Mouse (Mus musculus): ENCODE results near the gene Med17. TPM values are rescaled to one million over a fixed set of nuclear protein-coding genes. Genes with fewer than 3 reads are reported as not detected.
"Not testable (repeated sequence)": the region's sequence is repeated elsewhere in the genome, so short reads cannot be mapped to it uniquely, and the experiment has no call there.

The Med17 gene
- polyA plus RNA-seq, 1 experiment from 2014 or later = 26.6 TPM

DNA sequence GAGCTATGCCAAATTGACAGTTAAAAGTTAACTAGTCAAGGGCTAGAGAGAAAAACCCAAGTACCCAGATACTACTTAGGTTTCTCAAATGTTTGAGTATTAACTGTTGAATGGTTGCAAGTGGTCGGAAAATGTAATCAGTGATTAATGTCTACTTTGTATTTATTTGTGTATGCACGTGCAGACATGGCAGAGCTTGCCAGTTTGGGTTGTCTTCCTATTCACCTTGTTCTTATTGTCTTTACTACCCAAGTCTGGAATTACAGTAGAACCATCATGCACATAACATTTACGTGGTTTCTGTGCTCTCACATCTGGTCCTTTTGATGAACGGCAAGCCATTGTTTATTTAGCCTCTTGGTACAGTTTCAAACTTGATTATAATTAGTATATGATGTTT is 29.7 kb upstream of the Med17 start:
- H3K4me3 ChIP-seq (ENCODE audit: low read length) = no peak overlapping the region
- no peak overlapping the region for H3K9ac ChIP-seq (ENCODE audit: low read depth, low read length)
- ATAC-seq = no peak
- H3K4me1 ChIP-seq (ENCODE audit: control insufficient read depth, insufficient read depth, low read length) = peaks cover 21% of the 10 kb centered on the region
- WGBS = 50% methylated on average over 4 of the region's 4 CpGs
- H3K27ac ChIP-seq (ENCODE audit: low read length) = no peak overlapping the region
- peak overlapping the region; percentile 23; the same call in 1 of the 2 replicates for H3K4me2 ChIP-seq (ENCODE audit: low read depth, low read length)
- H3K9me3 ChIP-seq (ENCODE audit: control insufficient read depth, low read length) = no peaks in the 10 kb centered on the region
- H3K27me3 ChIP-seq (replicated peaks; ENCODE audit: control insufficient read depth, insufficient read depth, low read length) = no peaks in the 10 kb centered on the region
- H3K36me3 ChIP-seq (ENCODE audit: control insufficient read depth, insufficient read depth, low read length) = peaks cover 13% of the 10 kb centered on the region; the same call in 1 of the 2 replicates

DNA sequence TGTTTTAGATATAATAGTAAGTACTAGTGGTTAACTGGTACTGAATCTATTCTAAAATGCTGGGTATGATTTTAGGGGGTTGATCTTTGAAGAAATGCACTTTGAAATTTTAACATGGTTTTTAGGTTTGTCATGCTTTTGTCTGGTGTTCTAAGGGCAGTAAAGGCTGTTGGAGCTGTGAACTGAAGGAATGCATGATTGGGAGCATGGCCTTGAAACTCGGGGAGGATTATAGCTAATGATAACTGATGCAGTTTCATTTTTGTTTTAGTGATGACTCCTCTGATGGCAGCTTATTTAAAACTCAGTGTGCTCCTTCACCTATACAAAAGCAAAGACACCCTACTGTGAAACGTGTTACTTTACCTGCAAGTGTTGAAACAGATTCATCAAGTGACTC is 28.5 kb upstream of the Med17 start:
- Histone ChIP-seq H3K4me3 (ENCODE audit: low read length) (no peak overlapping the region), H3K27me3 (replicated peaks; ENCODE audit: control insufficient read depth, insufficient read depth, low read length) (no peaks in the 10 kb centered on the region), H3K9me3 (ENCODE audit: control insufficient read depth, low read length) (no peaks in the 10 kb centered on the region), H3K4me2 (ENCODE audit: low read depth, low read length) (peak overlapping the region; percentile 16; the same call in 1 of the 2 replicates), H3K4me1 (ENCODE audit: control insufficient read depth, insufficient read depth, low read length) (peaks cover 21% of the 10 kb centered on the region), H3K36me3 (ENCODE audit: control insufficient read depth, insufficient read depth, low read length) (peaks cover 8% of the 10 kb centered on the region; the same call in 1 of the 2 replicates), H3K9ac (ENCODE audit: low read depth, low read length) (no peak overlapping the region), H3K27ac (ENCODE audit: low read length) (no peak overlapping the region)
- ATAC-seq = no peak
- 51% methylated on average over 2 of the region's 2 CpGs for WGBS

DNA sequence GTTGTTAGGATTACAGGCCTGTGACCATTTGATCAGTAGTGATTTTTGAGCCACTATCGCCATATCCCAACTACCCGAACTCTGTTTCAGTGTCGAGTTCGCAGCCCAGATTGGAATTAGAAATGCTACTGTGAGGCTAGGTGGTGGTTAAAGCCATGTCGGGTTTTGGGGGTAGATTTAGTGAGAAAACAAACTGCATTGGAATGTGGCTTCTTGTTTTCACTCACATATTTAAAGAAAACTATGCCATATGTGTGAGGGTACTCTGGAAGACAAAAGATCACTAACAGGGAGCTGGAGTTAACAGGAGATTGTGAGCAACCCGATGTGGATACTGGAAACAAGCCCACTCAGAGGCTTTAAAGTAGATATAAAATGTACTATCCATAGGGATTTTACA is 27.5 kb upstream of the Med17 start:
- WGBS = 5% methylated on average over 6 of the region's 6 CpGs
- Histone ChIP-seq H3K4me3 (ENCODE audit: low read length) (peak overlapping the region; percentile 89), H3K4me1 (ENCODE audit: control insufficient read depth, insufficient read depth, low read length) (peaks cover 21% of the 10 kb centered on the region), H3K9me3 (ENCODE audit: control insufficient read depth, low read length) (no peaks in the 10 kb centered on the region), H3K27me3 (replicated peaks; ENCODE audit: control insufficient read depth, insufficient read depth, low read length) (no peaks in the 10 kb centered on the region), H3K36me3 (ENCODE audit: control insufficient read depth, insufficient read depth, low read length) (0 out of 2 replicates have a peak, but pooled peaks cover 5% of the 10 kb centered on the region), H3K4me2 (ENCODE audit: low read depth, low read length) (peak overlapping the region; percentile 80), H3K9ac (ENCODE audit: low read depth, low read length) (peak overlapping the region; percentile 97), H3K27ac (ENCODE audit: low read length) (no peak overlapping the region; the same call in 1 of the 2 replicates)
- ATAC-seq = no peak

DNA sequence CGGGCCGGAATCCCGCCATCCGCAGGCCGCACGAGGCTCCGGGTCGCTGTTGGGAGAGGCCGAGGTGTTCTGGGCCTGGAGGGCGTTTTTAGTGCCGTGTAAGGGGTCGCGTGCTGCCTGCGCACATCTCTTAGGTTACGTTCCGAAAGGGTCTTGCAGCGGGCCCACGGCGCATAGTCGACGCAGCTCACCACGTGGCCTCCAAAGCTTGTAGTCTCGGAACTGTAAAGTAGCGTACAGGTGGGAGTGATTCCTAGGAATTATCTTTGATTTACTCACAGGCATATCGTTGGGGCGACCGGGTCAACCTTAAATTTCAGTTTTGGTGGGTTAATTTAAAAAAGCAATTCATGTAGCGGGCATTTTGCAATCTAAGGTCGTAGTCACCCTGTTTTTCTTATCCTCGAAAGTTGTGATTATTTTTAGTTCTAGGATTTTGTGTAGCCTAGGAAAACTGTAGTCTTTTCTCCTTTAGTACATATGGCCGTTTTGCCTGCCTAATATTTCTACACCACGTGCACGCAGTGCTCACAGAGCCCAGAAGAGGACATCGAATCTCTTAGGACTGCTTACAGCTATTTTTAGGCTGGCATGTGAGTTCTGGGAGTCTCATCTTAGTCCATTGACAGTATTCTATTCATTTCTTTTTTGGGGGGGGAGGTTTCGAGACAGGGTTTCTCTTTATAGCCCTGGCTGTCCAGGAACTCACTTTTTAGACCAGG is 26.8 kb upstream of the Med17 start, which contains the start of gene 4931406C07Rik:
4931406C07Rik (minus strand) TSS at position 51 of the 722 bp plus-strand sequence.
- under 1% methylated on average over 35 of the region's 35 CpGs for WGBS
- Histone ChIP-seq H3K4me2 (ENCODE audit: low read depth, low read length) (peak within 1 kb of the TSS; percentile 80), H3K4me3 (ENCODE audit: low read length) (peak within 1 kb of the TSS; percentile 89), H3K4me1 (ENCODE audit: control insufficient read depth, insufficient read depth, low read length) (peaks cover 23% of the 10 kb centered on the region), H3K9me3 (ENCODE audit: control insufficient read depth, low read length) (no peaks in the 10 kb centered on the region), H3K9ac (ENCODE audit: low read depth, low read length) (peak within 1 kb of the TSS; percentile 97), H3K36me3 (ENCODE audit: control insufficient read depth, insufficient read depth, low read length) (0 out of 2 replicates have a peak, but pooled peaks cover 5% of the 10 kb centered on the region), H3K27me3 (replicated peaks; ENCODE audit: control insufficient read depth, insufficient read depth, low read length) (no peaks in the 10 kb centered on the region), H3K27ac (ENCODE audit: low read length) (peak within 1 kb of the TSS; percentile 96)
- ATAC-seq = peak; percentile 62

DNA sequence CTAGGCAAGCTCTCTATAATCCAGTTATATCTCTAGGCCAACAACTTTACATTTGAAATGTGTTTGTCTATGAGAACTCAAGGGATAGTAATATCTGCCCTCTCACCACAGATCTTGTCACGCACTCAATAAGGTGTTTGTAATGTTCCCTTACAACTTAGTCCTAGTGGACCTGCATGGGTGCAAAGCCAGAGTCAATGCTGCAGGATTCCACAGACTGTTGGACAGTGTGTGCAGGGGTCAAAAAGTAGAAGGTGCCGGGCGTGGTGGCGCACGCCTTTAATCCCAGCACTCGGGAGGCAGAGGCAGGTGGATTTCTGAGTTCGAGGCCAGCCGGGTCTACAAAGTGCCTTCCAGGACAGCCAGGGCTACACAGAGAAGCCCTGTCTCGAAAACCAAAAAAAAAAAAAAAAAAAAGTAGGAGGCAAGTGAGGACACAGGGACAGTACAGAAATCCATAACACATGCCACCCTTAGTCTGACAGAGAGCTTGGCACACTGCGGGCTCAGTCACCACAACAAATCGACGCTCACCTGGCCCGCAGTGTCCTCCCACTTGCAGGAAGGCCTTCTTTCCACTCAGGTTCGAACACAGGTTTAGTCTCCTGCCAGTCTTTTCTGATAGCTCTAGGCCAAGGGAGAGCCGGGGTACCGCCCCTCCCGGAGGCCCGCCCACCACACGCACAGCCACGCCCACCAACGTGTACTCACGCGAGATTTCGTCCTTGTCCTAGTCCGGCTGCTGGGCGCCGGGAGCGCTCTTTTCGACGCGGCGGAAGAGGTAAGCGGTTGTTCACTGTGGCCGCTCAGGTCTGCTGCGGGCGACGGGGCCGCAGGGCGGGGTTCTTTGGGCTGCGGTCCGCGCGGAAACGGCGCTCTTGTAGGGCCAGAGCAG is 26.0 kb upstream of the Med17 start, which contains the start of gene Taf1d:
Taf1d (plus strand) TSS at position 712 of the 895 bp plus-strand sequence.
- Histone ChIP-seq H3K4me1 (ENCODE audit: control insufficient read depth, insufficient read depth, low read length) (peaks cover 27% of the 10 kb centered on the region), H3K4me2 (ENCODE audit: low read depth, low read length) (peak within 1 kb of the TSS; percentile 80), H3K9ac (ENCODE audit: low read depth, low read length) (peak within 1 kb of the TSS; percentile 97), H3K27ac (ENCODE audit: low read length) (peak within 1 kb of the TSS; percentile 96), H3K9me3 (ENCODE audit: control insufficient read depth, low read length) (no peaks in the 10 kb centered on the region), H3K4me3 (ENCODE audit: low read length) (peak within 1 kb of the TSS; percentile 89), H3K36me3 (ENCODE audit: control insufficient read depth, insufficient read depth, low read length) (0 out of 2 replicates have a peak, but pooled peaks cover 5% of the 10 kb centered on the region), H3K27me3 (replicated peaks; ENCODE audit: control insufficient read depth, insufficient read depth, low read length) (no peaks in the 10 kb centered on the region)
- ATAC-seq = peak; percentile 94
- WGBS = 12% methylated on average over 45 of the region's 45 CpGs

DNA sequence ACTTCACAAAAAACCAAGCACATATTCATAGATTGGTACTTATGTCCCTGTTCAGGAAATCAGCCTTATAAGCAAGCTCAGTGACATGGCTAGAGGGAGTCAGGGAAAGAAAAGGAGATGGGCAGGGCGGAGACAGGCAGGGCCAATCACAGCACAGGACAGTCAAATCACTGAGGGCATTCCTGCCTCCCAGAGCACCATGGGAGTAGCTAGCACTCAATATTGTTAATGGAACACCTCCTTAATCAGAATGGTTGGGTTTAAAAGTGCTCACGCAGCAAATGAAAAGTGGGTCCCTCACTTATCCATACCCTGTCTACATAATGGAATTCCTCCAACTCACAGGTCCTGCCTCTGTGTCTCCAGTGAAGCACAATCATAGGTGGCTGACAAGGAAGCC is 23.1 kb upstream of the Med17 start:
- no peaks in the 10 kb centered on the region for H3K27me3 ChIP-seq (replicated peaks; ENCODE audit: control insufficient read depth, insufficient read depth, low read length)
- H3K4me2 ChIP-seq (ENCODE audit: low read depth, low read length) = no peak overlapping the region
- ATAC-seq = no peak
- no peaks in the 10 kb centered on the region for H3K36me3 ChIP-seq (ENCODE audit: control insufficient read depth, insufficient read depth, low read length)
- peaks cover 19% of the 10 kb centered on the region for H3K4me1 ChIP-seq (ENCODE audit: control insufficient read depth, insufficient read depth, low read length)
- no peak overlapping the region for H3K9ac ChIP-seq (ENCODE audit: low read depth, low read length)
- WGBS = 75% methylated on average over 2 of the region's 2 CpGs
- H3K27ac ChIP-seq (ENCODE audit: low read length) = no peak overlapping the region
- H3K4me3 ChIP-seq (ENCODE audit: low read length) = no peak overlapping the region
- H3K9me3 ChIP-seq (ENCODE audit: control insufficient read depth, low read length) = no peaks in the 10 kb centered on the region

DNA sequence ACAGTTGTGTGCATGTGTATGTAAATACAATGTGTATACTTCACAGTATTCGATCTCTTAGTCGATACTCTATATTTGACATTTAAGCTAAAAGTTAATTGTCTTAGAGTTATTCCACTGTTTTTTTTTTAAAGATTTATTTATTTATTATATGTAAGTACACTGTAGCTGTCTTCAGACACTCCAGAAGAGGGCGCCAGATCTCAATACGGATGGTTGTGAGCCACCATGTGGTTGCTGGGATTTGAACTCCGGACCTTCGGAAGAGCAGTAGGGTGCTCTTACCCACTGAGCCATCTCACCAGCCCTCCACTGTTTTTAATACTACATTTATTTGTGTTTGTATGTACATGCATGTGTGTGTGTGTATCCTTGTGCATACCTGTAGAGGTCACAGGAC is 22.3 kb upstream of the Med17 start:
- not testable (repeated sequence) for H3K27ac ChIP-seq (ENCODE audit: low read length); ATAC-seq; H3K4me3 ChIP-seq (ENCODE audit: low read length)

DNA sequence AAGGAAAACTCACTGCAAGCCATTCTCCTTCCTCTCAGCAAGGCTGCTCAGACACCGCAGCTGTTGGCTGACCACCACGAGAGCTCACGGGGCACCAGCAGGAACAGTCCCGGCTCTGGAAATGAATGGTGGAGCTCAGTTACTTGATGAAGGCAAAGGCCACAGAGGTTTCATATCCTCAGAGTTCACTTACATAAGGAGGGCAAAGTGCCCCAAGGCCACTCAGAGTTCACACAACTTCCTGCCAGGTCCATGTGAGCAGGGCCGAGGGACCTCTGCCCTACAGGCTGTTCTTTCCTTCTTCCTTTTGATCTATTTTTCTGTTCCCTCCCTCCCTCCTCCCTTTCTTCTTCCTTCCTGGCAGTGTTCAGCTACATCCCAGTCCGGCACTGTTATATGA is 21.7 kb upstream of the Med17 start:
- peak overlapping the region; percentile 43 for H3K4me2 ChIP-seq (ENCODE audit: low read depth, low read length)
- H3K36me3 ChIP-seq (ENCODE audit: control insufficient read depth, insufficient read depth, low read length) = no peaks in the 10 kb centered on the region
- H3K4me3 ChIP-seq (ENCODE audit: low read length) = peak overlapping the region; percentile 14; the same call in 1 of the 2 replicates
- H3K4me1 ChIP-seq (ENCODE audit: control insufficient read depth, insufficient read depth, low read length) = peaks cover 11% of the 10 kb centered on the region
- H3K9ac ChIP-seq (ENCODE audit: low read depth, low read length) = peak overlapping the region; percentile 55
- no peaks in the 10 kb centered on the region for H3K27me3 ChIP-seq (replicated peaks; ENCODE audit: control insufficient read depth, insufficient read depth, low read length)
- H3K27ac ChIP-seq (ENCODE audit: low read length) = peak overlapping the region; percentile 86
- H3K9me3 ChIP-seq (ENCODE audit: control insufficient read depth, low read length) = no peaks in the 10 kb centered on the region
- 24% methylated on average over 6 of the region's 6 CpGs for WGBS
- peak; percentile 81 for ATAC-seq

More for the DNA sequence above, 22.3 kb upstream of the Med17 start:
- H3K9me3 ChIP-seq (ENCODE audit: control insufficient read depth, low read length); H3K27me3 ChIP-seq (replicated peaks; ENCODE audit: control insufficient read depth, insufficient read depth, low read length); H3K9ac ChIP-seq (ENCODE audit: low read depth, low read length); H3K36me3 ChIP-seq (ENCODE audit: control insufficient read depth, insufficient read depth, low read length); H3K4me2 ChIP-seq (ENCODE audit: low read depth, low read length): not testable (repeated sequence)
- whole genome bisulfite sequencing = 75% methylated on average over 6 of the region's 6 CpGs
- H3K4me1 ChIP-seq (ENCODE audit: control insufficient read depth, insufficient read depth, low read length) = peaks cover 11% of the 10 kb centered on the region

DNA sequence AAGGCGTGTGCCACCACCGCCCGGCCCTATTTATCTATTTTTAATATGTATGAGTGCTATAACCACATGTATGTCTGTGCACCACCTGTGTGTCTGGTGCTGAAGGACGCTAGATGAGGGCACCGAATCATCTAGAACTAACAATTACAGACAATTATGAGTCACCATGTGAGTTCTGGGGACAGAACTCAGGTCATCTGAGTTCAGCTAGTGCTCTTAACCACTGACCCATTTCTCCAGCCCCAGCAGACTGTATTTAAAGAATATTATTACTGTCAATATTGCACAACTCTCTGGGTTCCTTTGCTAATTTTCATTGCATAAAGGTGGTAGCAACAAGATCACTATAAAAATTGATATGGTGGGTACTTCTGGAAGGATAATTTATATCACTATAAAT is 20.3 kb upstream of the Med17 start:
- Histone ChIP-seq H3K36me3 (ENCODE audit: control insufficient read depth, insufficient read depth, low read length) (no peaks in the 10 kb centered on the region), H3K27me3 (replicated peaks; ENCODE audit: control insufficient read depth, insufficient read depth, low read length) (no peaks in the 10 kb centered on the region), H3K4me2 (ENCODE audit: low read depth, low read length) (no peak overlapping the region), H3K9me3 (ENCODE audit: control insufficient read depth, low read length) (no peaks in the 10 kb centered on the region), H3K4me3 (ENCODE audit: low read length) (no peak overlapping the region), H3K27ac (ENCODE audit: low read length) (no peak overlapping the region), H3K4me1 (ENCODE audit: control insufficient read depth, insufficient read depth, low read length) (peaks cover 10% of the 10 kb centered on the region), H3K9ac (ENCODE audit: low read depth, low read length) (no peak overlapping the region)
- no peak for ATAC-seq
- 84% methylated on average over 5 of the region's 5 CpGs for WGBS

Measured in intestine, embryonic 16.5 days (tissue).